Mouse (Mus musculus) stomach, postnatal 0 days (tissue): ENCODE measurements at regions not wholly inside any gene's neighbourhood (a gene's known extent, or its start where the extent isn't known, plus 50 kb on each side); places are given as distances from the start of the nearest gene placed in this dataset.

Source experiments
- CTCF ChIP-seq: IDR thresholded peaks from 2 replicates; pipeline ENCODE4 v1.5.1; 2016; ENCODE audit warnings: antibody characterized with exemption, low read depth, mild to moderate bottlenecking, moderate library complexity
- EP300 ChIP-seq: optimal IDR thresholded peaks from 2 replicates; pipeline ENCODE3; 2016; ENCODE audit warnings: antibody characterized with exemption

DNA sequence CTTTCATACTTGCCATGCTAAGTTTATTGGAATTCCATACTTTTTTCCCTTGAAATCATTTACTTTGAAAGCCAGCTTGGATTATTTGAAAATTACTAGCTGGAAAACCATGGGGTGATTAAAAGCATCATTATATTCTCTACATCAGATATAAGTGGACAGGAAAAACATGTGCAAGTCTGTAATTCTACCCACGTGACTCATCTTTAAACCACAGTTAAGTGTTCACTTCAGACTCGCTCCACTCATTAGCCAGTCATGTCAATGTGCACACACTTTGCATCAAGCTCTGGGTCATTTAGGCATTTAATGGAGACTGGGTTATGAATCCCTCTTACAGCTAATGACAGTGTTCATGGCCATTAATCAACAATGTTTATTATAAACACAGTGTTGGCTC is 385.4 kb upstream of the Cd180 start:
- no peak for TF ChIP-seq EP300
- no peak for TF ChIP-seq CTCF
